Mouse (Mus musculus) T-helper 17 cell (primary cell): ENCODE measurements around the gene Mettl26.

ENCODE experiments used
- in situ Hi-C, 2 experiments: fragments of 300-600 bp; cut with MboI, MseI; formaldehyde crosslinking; loops; 1 replicate in 1 of 2; 2 replicates in 1 of 2; pipeline ENCODE4 v1.15.1; 2025; ENCODE audit warnings: high pct_unique_total_duplicates in 2 of 2

The Mettl26 gene

GRCm38 (mm10) chr17:25836397-25837075 lies 38.3 kb upstream of the Mettl26 start:
- in situ Hi-C loops = no loop called here

- in situ Hi-C loops = no loop called here
Measured at GRCm38 (mm10) chr17:25837076-25837410, 37.8 kb upstream of the Mettl26 start, which contains the start of gene Rhbdl1. TSS of gene Rhbdl1 (minus strand) at chr17:25837295.

DNA sequence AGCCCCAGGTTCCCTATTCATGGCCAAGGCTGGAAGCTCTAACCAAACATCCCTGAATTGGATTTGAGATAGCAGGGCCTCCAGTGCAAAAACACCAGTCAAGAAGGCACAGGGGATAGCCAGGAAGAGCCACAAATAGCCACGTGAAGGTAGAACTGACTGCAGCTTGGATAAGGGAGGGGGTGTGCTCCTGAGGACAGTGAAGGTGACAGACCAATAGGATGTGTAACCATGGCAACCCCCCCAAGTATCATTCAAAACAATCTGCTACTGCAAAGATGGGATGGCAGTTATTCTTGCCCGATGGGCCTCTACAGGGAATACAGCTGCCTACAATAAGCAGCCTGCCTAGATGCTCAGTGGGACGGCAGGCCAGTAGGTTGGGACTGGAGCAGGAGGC lies 37.3 kb upstream of the Mettl26 start:
- in situ Hi-C loops = no loop called here

GRCm38 (mm10) chr17:25838904-25839303 lies 36.0 kb upstream of the Mettl26 start:
- in situ Hi-C loops = no loop called here

- in situ Hi-C loops = no loop called here
Measured at GRCm38 (mm10) chr17:25839455-25840235, 35.2 kb upstream of the Mettl26 start.

- in situ Hi-C loops = no loop called here
Measured at GRCm38 (mm10) chr17:25840519-25840918, 34.4 kb upstream of the Mettl26 start.

DNA sequence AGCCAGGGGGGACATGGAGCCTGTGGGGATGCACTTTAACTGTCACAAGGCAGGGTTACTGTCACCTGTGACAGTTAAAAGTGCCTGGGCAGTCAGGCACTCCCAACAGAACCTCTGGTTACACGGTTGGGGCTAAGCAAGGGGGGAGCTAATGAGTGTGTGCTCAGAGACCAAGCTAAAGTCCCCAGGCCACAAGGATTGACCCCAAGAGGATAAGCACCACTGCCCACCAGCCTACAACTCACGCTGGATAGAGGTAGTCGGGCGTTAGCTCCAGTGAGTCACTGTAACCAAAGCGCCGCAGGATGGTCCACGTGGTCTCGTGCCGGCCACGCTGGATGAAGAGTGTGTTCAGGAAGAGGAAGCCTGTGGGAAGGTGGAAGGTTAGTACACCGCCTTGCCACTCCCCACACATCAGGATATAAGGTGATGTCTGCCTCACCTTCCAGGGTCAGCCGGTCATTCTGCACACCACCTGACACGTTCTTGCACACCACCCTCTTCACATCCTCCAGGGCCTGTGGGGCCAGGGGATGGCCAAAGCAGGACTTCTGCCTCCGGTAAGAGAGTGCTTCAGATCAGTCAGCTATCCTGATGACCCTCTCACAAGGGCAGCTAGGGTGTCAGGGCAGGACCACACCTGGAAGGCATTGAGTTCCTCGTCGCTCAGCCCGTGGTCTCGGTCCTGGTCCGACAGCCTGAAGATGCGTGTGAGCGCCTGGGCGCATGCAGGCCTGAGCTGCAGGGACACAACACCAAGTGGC lies 33.6 kb upstream of the Mettl26 start, which contains the start of gene Gm20683:
TSS of gene Gm20683 (minus strand) at position 647 of the 764 bp plus-strand sequence.
- in situ Hi-C loops = no loop called here

GRCm38 (mm10) chr17:25842509-25842908 lies 32.4 kb upstream of the Mettl26 start:
- in situ Hi-C loops = no loop called here

GRCm38 (mm10) chr17:25843122-25843521 lies 31.8 kb upstream of the Mettl26 start:
- in situ Hi-C loops = no loop called here

DNA sequence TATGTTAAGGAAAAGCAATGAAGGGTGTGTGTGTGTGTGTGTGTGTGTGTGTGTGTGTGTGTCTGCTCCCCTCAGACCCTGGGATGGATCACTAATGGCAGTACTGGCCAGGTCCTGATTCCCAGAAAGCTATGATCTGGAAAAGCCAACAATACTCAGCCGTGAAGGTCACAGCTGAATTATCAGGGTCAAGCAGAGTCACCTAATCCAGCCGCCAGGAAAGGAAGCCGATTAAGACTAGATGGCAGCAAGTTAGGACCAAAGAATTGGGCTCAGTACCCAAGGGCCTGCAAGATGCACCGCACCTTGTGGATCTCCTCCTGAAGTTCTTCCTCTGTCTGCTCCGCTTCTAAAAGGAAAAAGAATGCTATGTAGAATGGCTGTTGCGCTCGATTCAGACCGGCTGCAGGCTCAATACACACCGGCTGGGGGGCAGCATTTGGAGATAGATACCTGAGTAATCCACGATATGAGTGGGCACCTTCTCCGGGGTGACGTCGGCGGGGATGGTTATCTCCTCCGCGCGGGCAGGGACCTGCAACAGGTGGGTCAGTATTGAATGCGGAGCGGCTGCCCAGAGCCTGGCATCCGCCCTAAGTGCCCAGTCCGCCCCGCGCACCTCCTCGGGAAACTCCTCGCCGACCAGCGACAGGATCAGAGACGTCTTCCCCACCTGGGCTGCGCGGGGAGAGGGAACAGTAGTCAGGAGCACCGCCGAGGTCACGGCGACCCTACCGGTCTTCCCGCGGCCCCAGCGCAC lies 31.1 kb upstream of the Mettl26 start:
- in situ Hi-C loops = no loop called here

GRCm38 (mm10) chr17:25844396-25844901 lies 30.4 kb upstream of the Mettl26 start, which contains the start of gene Rhot2:
TSS of gene Rhot2 (minus strand) at chr17:25844851.
- in situ Hi-C loops = no loop called here

DNA sequence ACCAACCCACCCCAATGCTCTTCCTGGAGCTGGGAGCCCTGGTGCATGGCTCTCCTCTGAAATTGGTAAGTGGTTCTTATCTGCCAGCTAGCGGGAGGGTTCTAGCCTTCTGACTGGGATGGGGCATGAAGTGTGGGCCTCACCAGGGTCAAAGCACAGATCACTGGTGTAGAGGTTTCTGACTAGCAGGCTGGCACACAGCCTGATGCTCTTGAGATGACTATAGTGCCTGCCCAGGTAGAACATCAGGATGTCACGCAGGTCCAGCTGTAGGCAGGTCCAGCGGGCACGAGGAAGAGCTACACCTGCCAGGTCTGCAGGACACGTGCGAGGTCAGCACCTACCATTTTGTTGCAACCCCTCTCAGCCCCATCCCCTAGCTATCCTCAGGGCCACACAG lies 14.6 kb upstream of the Mettl26 start:
- in situ Hi-C loops = no loop called here

GRCm38 (mm10) chr17:25860832-25861703 lies 13.8 kb upstream of the Mettl26 start, which contains the start of gene Wdr90:
TSS of gene Wdr90 (minus strand) at chr17:25861501.
- in situ Hi-C loops = no loop called here

DNA sequence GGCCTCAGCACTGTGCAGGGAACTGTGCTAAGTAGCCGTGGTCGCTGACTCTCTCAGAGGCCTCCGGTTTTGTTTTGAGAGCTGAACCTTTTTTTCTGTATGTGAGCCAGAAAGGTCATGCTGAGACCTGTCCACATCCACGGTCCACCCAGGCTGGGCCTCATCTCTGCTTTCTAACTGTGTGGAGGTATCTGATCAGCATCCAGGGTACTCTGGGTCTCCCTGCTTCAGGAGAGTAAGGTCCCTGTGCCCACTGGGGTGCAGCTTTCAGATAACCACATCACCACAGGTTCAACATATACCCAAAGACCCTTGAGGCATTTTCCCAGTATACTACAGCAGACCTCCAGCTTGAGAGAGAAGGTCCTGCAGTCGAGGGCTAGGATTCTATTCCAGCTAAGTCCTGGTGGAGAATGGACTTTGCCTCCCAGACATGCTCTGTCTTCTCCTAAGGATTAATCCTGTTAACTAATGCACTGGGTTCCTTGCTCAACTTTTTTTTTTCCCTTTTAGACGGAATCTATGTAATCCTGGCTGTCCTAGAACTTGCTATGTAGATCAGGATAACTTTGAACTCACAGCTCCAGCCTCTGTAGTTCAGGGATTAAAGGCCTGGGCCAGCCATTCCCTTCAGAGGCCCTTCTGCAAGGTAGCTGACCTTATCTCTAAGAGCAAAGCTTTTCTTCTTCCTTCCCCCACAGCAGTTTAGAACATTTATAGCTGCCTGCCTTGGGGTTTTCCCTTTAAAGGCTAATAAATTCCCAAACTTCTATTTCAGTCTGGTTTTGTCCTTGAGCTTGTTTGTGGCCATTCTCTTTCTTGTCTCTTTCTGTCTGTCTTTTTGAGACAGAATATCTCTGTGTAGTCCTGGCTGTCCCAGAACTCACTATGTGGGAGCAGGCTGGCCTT lies 12.9 kb upstream of the Mettl26 start:
- in situ Hi-C loops = no loop called here

- in situ Hi-C loops = no loop called here
Measured at GRCm38 (mm10) chr17:25863681-25864080, 11.2 kb upstream of the Mettl26 start.

- in situ Hi-C loops = no loop called here
Measured at GRCm38 (mm10) chr17:25864311-25864710, 10.6 kb upstream of the Mettl26 start.

DNA sequence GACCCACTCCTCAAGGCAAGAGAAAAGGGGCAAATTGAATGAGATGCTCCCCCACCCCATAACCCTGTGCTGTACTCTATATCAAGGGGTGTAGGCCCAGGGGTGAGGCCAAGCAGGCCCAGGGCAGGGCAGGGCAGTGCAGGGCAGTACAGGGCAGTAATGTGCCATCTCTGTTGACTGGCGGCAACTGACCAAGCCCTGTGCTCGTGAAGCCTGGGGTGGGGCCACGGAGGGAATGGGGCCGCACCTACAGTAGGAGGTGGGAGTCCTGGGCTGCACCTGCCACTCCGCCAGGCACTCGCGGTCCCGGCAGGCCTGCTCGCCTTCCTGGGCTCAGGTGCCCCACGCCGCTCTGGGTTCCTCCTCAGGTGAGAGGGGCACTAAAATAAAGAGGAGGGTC lies 9.6 kb upstream of the Mettl26 start:
- in situ Hi-C loops = no loop called here

GRCm38 (mm10) chr17:25866172-25866571 lies 8.7 kb upstream of the Mettl26 start:
- in situ Hi-C loops = no loop called here

DNA sequence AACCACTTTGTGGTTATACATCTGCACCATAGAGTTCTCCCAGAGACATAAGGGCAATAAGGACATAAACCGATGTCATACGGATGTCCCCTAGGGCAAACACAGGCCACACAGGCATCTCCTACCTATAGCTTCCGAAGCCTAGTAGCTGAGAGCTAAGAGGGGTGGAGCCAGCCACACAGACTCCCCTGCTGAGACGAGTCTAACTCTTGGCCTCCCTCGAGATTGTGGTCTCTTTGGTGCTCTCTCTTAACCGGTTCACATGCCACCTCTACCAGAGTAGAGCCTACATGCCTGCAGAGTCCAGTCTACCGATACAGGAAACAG lies 7.4 kb upstream of the Mettl26 start:
- in situ Hi-C loops = no loop called here
